Mouse (Mus musculus): ENCODE measurements at regions not wholly inside any gene's neighbourhood (a gene's known extent, or its start where the extent isn't known, plus 50 kb on each side); places are given as distances from the start of the nearest gene placed in this dataset.
A peak's percentile ranks its signal among the peaks of the same experiment; 100 is the strongest.
"Not testable (repeated sequence)": the region's sequence is repeated elsewhere in the genome, so short reads cannot be mapped to it uniquely, and the experiment has no call there.

DNA sequence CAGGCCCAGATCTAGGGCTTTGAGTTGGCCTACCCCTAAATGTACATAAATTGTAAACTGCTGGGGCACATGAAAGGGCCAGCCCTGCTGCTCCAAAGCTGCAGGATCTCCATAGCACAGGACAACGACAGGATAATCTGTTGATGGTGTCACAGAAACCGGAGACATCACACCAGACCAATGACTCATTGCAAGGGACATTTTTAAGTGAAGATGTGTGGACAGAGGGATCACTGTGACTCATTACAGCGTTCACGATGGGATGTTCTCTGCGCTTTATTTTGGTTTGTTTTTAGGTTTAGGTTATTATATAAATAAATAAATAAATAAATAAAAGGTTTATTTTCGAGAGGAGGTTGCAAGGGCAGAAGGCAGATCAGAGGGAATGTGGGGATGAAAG, 216.9 kb upstream of the Klf3 start:
- DNase-seq (ENCODE audit: low spot score): no peak

DNA sequence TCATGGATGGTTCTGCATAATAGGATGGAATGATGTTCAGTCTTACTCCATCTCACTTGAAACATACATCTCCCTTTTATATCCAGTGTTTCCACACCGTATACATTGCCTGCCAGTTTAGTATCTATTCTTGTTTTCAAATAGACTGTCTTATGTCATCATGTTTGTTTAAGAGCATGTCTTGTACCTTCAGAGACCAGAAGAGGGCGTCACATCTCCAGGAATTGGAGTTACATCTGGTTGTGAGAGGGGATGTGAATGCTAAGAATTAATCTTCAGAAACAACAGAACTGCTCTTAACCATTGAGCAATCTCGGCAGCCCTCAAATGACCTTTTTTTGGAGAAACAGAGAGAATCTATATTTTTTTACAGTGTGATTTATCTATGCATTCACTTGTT, 216.3 kb upstream of the Klf3 start:
- no peak for DNase-seq (ENCODE audit: low spot score)

DNA sequence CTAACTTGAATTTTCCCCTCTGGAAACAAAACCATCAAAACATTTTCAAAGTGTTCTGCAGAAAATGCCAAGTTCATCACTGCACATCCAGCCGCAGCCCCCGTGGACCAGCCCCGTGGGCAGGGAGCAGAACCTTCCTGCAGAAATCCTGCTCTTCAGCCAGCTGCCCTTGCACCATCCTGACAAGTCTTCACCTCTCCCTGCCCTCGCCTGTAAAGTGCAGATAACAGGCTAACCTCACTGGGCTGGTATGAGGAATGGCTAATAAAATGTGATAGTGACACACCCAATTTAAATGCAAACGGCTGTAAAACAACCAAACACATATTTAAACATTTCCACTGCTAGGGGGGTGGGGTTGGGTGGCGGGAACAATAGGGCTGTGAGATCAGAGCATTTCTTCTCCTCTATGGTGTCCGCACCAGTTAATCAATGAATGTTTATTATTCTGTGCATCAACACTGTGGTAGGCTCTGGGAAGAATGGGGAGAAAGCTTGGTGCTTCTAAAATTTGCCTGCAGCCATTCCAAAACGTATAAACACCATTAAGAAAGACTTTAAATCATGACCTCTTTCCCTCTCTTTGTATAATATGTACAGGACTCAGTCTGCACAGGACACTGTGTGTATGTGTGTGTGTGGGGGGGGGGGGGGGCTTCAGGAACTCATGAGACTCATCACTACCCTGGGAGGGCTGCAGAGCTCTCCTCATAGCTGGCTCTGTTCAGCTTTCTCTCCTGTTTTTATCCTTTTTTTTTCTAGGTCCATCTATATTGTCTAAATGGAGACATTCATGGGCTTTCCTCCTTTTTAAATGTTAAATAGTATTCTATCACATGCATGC, 215.1 kb upstream of the Klf3 start:
- peak; percentile 87 for DNase-seq (ENCODE audit: low spot score)

DNA sequence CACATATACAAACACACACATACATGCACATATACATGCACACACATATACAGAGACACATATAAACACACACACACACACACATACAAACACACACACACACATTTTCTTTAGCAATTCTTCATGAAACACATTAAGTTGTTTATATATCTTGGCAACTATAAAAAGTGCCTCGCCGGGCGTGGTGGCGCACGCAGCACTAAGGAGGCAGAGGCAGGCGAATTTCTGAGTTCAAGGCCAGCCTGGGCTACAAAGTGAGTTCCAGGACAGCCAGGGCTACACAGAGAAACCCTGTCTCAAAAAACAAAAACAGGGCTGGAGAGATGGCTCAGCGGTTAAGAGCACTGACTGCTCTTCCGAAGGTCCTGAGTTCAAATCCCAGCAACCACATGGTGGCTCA, 214.4 kb upstream of the Klf3 start:
- DNase-seq (ENCODE audit: low spot score): not testable (repeated sequence)

DNA sequence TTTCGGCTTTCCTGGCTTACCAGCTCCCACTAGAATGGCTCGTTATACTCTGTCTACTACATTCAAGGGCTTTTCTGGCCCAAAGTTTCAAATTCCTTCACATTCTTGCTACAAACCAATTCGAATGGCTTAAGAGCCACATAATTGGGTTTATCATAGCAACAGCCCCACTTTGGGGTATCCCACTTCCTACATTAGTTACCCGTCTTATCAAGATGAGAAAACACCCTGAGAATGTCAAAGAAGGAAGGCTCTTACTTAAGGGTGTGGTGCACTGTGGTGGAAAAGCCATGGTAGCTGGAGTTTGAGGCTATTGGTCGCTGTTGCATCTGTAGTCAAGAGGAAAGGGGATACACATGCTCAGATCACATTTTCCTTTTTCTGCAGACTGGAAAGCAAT, 213.2 kb upstream of the Klf3 start:
- DNase-seq (ENCODE audit: low spot score): no peak

DNA sequence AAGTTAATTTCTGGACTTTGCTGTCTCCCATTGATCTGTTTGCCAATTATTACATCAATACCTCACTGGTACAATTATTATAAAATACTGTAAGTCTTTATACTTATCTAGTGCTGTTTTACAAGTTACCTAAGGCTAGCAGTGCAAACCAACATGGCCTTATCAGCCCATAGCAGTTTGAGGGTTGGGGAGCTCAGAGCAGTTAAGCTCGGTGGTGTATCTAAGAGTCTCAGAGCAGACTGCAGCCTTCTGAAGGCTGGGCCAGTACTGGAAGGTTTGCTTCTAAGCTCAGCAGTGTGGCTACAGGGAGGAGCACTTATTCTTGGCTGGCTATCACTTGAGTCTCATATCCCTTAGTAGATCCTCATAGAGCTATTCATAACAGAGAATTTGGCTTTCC, 212.4 kb upstream of the Klf3 start:
- DNase-seq (ENCODE audit: low spot score): peak; percentile 86

DNA sequence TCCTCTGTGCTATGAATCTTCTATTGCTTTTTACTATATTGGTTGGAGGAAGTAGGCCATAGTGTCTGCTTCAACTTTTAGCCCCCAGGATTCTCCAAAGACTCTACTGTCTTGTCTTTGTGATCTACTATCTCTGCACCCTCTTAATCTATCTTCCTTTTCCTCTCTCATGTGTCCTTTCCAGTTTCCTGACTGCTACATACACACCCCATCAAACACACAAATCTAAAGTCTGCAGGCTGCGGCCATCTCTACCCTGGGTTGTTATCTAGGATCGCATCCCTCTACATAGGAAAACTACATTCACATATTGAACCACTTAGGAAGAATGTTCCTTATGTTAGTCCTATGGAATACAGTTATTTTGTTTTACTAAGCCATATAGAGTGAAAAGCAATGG, 211.4 kb upstream of the Klf3 start:
- DNase-seq (ENCODE audit: low spot score): no peak

DNA sequence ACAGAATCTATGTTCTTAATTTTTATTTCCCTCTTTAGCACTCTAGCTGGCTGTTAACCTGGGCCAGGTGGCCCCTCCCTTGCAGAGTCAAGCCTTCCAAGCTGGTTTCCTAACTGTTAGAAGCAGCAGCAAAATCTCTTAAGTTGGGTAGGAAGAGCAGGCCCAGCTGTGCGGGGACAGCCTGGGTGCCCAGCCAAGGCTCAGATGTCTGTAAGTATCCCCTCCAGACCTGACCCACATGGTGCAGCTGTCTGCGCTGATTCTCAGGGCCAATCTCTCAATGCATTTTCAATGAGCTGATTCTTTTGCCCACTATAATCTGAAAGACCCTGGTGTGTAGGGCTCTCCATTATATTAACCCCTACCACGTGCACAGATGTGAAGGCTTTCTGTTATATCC, 208.0 kb upstream of the Klf3 start:
- no peak for DNase-seq (ENCODE audit: low spot score)

DNA sequence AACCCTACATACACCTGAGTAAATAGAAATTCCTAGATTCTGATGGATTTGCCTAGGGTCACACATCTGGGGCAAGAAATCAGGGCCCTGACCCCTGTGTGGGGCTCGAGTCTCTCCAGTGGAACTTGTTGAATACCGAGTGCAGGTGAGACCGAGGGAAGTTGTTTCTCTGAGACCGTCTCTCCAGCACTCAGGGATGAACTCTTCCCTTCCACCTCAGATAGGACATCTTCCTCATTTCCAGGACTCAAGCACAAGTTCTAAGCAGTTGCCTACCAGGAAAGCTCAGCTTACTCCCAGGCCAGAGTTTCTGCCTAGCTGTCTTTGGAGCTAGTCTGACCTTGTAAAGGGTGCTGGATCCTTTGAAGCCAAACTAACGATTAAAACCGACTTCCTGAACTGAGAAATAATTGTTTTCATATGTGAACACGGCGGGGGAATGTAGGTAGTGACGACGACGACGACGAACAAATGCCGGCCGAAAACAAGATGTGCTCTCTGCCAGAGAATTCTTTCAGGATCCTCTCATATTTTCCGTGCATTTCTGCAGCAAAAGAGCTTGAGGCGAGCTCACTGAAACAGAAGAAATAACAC, 207.3 kb upstream of the Klf3 start:
- no peak for DNase-seq (ENCODE audit: low spot score)

DNA sequence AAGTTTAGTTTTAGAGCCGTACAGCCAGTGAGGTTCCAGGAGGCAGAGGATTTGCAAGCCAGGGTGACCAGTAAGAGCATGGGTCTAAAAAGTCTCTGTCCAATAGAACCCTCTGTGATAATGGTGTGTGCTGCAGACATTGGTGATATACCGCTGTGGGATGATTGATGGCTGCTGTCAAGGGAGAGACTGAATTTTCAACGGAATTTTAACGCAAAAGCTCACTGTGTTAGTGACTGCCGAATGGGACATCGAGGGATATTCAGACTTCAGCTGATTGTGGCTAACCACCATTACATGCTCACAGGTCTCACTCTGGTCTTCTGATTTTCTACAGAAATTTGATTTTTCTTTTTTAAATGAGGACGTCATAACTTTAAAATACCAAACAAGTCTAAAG, 206.2 kb upstream of the Klf3 start:
- no peak for DNase-seq (ENCODE audit: low spot score)

DNA sequence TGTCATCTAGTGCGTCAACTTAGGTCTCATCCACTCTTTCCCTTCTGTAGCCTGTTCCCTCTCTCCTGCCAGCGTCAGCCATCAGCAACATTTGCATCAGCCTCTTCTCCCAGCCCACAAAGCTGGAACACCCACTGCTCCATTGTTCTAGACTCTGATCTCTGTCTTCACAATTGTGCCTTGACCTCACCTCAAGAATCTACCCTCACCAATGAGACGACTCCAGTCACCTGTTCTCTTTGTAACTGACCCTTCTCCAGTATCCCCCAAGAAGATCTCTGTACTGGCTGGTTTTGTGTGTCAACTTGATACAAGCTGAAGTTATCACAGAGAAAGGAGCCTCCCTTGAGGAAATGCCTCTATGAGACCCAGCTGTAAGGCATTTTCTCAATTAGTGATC, 205.7 kb upstream of the Klf3 start:
- DNase-seq (ENCODE audit: low spot score): no peak

DNA sequence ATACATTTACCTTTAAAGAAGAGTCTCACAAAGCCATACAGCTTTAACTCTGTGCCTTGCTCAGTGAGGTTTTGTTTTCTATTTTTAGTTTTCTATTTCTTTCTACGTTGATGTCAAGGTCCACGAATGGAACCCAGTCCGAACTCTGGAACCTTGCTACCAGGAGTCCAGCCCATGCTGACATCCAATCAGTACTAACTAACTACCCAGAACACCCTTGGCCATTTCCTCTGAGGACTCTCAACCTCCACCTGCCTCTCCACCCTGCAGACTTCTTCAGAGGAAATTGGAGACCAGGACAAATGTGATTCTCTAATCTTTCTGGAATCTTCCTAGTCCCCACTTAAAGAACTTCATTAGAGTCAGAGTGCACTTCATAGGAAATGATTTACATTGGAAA, 204.6 kb upstream of the Klf3 start:
- DNase-seq (ENCODE audit: low spot score): no peak

DNA sequence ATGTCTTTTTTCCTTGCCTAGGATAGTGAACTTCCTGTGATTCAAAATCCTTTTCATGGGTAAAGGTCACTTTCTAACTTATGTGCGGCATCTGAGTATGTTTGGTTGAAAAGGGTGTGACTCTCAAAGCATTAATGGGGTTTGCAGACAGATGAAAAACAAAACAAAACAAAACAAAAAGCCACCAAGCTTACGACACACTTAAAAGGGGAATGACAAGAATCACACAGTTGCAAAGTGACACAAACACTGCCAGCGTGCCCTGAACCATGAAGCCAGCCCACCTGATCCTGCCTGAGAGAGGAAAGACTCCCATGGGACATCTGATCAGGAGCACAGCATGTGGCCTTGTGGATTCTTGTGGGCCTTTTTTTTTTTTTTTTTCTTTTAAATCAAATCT, 204.2 kb upstream of the Klf3 start:
- DNase-seq (ENCODE audit: low spot score): no peak

DNA sequence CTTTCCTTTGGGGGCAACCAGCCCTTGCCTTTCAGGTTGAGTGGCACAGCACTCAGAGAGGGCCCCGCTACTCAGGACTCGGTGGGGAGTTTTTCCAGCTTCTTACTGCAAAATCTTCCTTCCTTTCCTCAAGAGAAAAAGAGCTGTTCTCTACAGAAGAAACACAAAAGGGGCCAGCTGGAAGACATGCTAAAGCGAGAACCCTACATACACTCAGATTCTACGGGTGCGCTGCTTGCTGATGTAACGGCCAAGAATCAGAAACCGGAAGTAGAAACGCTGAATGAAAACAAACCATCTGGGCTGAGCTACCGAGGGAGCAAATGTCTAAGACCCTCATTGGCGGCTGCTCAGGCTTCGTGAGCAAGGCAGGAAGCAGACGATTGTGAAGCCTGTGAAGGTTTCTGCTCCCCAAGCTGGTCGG, 203.3 kb upstream of the Klf3 start:
- no peak for DNase-seq (ENCODE audit: low spot score)

DNA sequence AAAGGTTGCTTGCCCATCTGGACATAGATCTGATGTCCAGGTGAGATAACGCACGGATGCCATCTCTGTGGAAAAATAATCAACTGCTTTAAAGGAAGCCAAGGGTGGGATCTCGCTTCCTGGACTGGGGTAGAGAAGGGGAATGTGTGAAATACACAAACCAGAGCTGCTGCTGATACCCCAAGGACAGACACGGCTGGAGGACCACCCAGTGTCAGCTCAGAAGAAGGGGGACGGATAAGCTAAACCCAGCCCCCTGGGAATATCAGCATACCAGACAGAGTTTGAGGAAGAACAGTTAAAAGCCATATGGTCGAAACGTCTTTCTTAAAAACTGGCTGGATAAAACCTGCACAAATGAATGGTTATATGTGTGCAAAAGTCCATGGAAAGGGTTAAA, 202.8 kb upstream of the Klf3 start:
- no peak for DNase-seq (ENCODE audit: low spot score)

DNA sequence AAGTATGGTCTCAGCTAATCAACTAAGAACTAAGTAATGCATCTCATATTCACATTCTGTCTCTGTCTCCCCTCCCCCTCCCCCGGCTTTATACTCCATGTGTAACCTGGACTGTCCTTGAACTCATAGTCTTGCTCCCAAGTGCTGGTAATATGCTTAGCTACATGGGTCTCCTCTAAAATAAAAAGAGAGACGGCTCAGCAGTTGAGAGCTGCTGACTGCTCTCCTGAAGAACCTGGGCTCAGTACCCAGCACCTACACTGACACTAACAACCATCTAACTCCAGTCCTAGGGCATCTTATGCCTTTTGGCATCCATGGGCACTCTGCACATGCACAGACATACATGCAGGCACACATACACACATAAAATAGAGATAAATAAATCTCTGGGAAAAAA, 202.4 kb upstream of the Klf3 start:
- no peak for DNase-seq (ENCODE audit: low spot score)

DNA sequence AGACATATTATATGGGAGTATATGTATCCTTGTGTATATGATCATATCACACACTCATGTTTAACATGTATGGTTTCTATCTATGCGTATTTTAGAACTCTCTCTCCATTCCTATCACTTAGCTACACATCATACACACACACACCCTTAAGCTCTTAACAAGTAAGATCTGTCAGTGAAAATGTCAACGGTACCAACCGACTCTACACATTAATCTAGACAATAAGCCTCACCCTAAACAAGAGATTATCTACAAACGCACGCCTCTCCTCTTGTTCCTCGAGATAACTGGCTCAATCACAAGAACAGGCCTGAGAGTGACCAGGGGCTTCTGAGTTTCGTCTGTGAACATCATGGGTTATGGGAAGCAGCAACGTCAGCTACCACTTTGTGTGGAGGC, 201.9 kb upstream of the Klf3 start:
- no peak for DNase-seq (ENCODE audit: low spot score)

DNA sequence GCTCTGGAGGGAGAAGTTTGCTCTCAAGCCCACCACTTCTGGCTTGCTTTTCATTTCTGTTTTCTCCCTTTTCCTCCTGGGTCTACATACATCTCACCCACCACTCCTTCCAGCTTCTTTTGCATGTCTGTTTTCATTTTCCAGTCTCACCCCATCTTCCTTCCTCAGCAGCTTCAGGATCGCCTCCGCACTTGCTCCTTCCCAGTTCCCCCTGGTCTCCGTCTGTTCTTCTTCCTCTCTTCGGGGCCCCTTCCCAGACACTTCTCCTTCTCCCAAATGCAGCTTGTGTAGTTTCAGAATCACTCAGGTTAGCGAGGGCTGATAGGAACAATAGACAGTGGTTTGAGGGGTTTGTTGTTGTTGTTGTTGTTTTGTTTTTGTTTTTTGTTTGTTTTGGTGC, 201.4 kb upstream of the Klf3 start:
- DNase-seq (ENCODE audit: low spot score): no peak

DNA sequence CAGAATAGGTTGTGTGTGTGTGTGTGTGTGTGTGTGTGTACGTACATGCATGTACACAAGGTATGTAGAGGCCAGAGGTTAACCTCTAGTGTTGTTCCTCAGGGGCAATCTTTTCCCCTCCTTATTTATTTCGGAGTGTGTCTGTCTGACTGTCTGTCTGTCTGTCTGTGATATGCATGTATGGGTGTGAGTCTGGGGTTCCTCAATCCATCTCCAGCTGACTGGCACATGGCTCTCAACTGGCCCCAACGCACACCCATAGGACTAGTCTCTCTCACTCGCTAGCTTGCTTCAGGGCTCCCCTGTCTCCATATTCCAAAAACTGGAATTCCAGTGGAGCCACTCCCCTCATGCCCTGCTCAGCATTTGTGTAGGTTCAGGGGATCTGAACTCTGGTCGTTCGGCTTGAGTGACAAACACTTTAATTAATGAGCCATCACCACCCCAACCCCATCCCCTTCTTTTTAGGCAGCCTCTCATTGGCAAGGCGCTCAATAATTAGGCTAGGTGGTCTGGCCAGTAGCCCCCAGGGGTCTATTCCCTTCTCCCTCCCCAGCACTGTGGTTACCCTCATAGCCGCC, 200.7 kb upstream of the Klf3 start:
- no peak for DNase-seq (ENCODE audit: low spot score)

DNA sequence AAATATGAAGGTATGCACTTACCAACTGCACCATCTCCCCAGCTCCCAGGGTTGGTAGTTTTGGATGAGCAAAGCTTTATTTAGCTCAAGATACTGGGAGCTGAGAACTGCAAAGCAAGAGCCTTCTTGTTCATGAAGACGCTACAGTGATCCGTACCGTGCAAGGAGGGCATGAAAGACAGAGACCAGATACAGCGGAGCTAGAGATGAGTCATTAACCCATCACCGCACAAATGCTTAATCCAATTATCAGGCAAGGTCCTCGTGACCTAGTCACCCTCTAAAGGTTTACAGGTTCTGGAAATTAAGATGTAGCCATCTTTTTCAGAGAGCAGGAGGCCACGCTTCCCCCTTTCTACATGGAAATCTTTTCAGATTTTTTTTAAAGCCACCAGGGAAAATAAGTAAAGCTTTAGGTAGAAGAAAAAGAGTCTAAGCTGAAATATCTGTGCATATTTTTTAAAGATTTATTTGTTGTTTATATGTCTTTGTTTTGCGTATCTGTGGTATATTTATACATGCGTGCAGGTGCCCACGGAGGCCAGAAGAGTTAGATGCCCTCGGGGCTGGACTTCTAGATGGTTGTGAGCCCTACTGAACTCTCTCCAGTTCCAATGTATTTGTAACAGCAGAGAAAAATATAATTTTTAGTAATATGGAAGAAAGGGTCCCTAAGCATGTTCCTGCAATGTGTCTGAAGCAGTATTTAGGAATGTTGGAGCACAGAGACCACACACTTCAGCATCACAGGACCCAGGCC, 200.0 kb upstream of the Klf3 start:
- no peak for DNase-seq (ENCODE audit: low spot score)

DNA sequence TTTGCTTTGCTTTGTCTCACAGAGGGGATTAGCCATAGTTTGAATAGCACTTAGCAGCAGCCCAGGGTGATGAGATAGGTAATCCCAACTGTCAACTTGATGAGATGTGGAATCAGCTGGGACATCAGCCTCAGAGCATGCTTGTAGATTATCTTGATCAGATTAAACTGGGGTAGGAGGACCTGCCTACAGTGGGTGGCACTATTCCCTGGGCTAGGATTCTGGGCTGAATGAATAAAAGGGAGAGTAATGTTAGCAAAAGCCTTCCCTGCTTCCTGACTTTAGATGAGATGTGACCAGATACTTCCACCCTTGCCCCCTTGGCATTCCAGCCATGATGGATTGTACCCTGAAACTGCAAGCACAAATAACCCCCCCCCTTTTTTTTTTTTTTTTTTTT, 198.0 kb upstream of the Klf3 start:
- DNase-seq (ENCODE audit: low spot score): no peak

DNA sequence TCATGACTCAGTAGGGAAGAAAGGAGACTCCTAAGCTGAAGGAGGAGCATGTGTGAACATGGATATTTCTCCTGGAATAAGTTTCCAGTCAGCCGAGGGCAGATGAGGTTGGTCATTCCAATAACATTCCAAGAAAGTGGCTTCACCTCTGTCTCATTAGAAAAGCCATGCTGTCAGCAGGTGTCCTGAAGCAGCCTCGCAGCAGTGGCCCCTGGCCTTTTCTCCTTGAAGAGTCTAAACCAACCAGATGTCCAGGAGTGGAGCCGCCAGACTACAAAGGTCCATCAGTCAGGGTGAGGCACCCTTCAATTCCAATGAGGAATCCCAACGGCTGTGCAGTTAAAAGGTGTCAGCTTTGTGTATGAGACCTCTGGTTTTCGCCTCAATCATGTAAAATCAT, 197.2 kb upstream of the Klf3 start:
- DNase-seq (ENCODE audit: low spot score): no peak
